Mouse (Mus musculus): ENCODE results near the gene Ptprcap. TPM values are rescaled to one million over a fixed set of nuclear protein-coding genes. Genes with fewer than 3 reads are reported as not detected.

Gene Ptprcap
- polyA plus RNA-seq, 1 experiment from 2014 or later, result 1.3 TPM

DNA sequence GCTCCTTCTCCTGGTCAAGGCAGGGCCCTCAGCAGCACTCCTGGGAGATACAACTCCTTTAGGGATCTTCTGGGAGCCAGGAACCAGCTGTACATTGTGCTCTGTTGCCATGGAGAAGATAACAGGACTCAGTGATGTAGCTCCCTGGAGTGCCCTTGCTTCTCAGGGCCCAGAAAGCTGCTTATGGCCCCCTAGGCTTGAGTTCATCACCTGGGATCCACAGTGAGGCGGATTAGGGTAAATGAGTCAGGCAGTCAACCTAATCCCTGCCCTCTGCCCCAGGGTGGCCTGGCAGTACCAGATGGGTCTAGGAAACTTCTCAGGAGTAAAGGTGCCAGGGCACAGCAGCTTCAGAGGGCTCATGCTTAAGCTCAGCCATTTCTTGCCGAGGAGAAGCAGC is 14.0 kb upstream of the Ptprcap start, which contains the start of gene Gpr152:
Gene Gpr152, plus strand, starts transcription at position 342 of the 400 bp plus-strand sequence.
- Histone ChIP-seq H3K9me3 (replicated peaks; ENCODE audit: control insufficient read depth, low read length) (no peaks in the 10 kb centered on the region), H3K4me2 (ENCODE audit: low read depth, low read length) (no peak within 1 kb of the TSS), H3K4me1 (ENCODE audit: control insufficient read depth, insufficient read depth, low read length) (no peaks in the 10 kb centered on the region), H3K36me3 (replicated peaks; ENCODE audit: control insufficient read depth, insufficient read depth, low read depth, low read length) (no peaks in the 10 kb centered on the region), H3K9ac (replicated peaks; ENCODE audit: low read length) (no peak within 1 kb of the TSS; the same call in 1 of the 2 replicates), H3K4me3 (ENCODE audit: low read depth, low read length) (no peak within 1 kb of the TSS), H3K27ac (replicated peaks; ENCODE audit: low read depth, low read length) (no peak within 1 kb of the TSS), H3K27me3 (ENCODE audit: control insufficient read depth, insufficient read depth, low read length) (no peaks in the 10 kb centered on the region)
- DNase-seq (ENCODE audit: low spot score) (no peak), ATAC-seq (replicated peaks; ENCODE audit: insufficient number of reproducible peaks, low FRiP score, low TSS enrichment, low read depth) (no peak)
- 73% methylated on average over 2 of the region's 2 CpGs for WGBS

DNA sequence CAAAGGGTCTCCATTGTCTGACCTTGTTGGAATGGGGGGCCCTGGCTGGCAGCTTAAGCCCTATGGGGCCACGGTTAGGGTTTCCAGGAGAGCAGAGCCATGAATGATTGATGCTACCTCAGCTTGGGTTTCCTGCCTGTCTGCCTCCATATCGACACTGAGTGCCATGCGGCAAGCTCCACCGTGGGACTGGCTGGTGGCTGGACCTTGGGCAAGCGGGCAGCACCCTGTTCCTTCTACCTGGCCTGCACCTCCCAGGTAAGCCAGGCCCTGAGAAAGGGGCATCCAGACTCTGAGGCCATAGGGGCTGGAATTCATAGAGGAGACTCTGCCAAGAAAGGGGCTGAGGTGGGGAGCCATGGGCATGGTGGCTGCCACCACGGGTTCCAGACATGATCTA is 13.3 kb upstream of the Ptprcap start:
- Histone ChIP-seq H3K36me3 (replicated peaks; ENCODE audit: control insufficient read depth, insufficient read depth, low read depth, low read length) (no peaks in the 10 kb centered on the region), H3K27ac (replicated peaks; ENCODE audit: low read depth, low read length) (no peak overlapping the region), H3K9me3 (replicated peaks; ENCODE audit: control insufficient read depth, low read length) (no peaks in the 10 kb centered on the region), H3K4me3 (ENCODE audit: low read depth, low read length) (no peak overlapping the region), H3K27me3 (ENCODE audit: control insufficient read depth, insufficient read depth, low read length) (no peaks in the 10 kb centered on the region), H3K4me2 (ENCODE audit: low read depth, low read length) (no peak overlapping the region), H3K9ac (replicated peaks; ENCODE audit: low read length) (no peak overlapping the region), H3K4me1 (ENCODE audit: control insufficient read depth, insufficient read depth, low read length) (no peaks in the 10 kb centered on the region)
- WGBS, result 74% methylated on average over 6 of the region's 6 CpGs
- ATAC-seq (replicated peaks; ENCODE audit: insufficient number of reproducible peaks, low FRiP score, low TSS enrichment, low read depth), result no peak
- no peak for DNase-seq (ENCODE audit: low spot score)

DNA sequence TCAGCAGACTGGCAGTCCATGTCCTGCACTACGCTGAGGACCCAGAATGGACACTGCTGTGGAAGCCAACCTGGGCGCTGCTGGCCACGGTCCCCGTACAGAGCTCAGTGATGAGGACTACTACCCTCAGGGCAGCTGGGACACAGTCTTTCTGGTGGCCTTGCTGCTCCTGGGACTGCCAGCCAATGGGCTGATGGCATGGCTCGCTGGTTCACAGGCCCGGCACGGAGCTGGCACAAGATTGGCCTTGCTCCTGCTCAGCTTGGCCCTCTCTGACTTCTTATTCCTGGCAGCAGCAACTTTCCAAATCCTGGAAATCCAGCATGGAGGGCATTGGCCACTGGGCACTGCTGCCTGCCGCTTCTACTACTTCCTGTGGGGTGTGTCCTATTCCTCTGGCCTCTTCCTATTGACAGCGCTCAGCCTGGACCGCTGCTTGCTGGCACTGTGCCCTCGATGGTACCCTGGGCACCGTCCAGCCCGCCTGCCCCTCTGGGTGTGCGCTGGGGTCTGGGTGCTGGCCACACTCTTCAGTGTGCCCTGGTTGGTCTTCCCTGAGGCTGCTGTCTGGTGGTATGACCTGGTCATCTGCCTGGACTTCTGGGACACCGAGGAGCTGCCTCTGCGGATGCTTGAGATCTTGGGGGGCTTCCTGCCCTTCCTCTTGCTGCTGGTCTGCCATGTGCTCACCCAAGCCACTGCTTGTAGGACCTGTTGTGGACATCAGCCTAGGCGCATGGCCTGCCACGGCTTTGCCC is 10.8 kb upstream of the Ptprcap start:
- DNase-seq (ENCODE audit: low spot score) (no peak), ATAC-seq (replicated peaks; ENCODE audit: insufficient number of reproducible peaks, low FRiP score, low TSS enrichment, low read depth) (no peak)
- no peak overlapping the region for H3K27ac ChIP-seq (replicated peaks; ENCODE audit: low read depth, low read length)
- H3K4me3 ChIP-seq (ENCODE audit: low read depth, low read length), result no peak overlapping the region
- H3K9ac ChIP-seq (replicated peaks; ENCODE audit: low read length), result no peak overlapping the region
- H3K4me1 ChIP-seq (ENCODE audit: control insufficient read depth, insufficient read depth, low read length), result no peaks in the 10 kb centered on the region
- no peaks in the 10 kb centered on the region for H3K36me3 ChIP-seq (replicated peaks; ENCODE audit: control insufficient read depth, insufficient read depth, low read depth, low read length)
- no peaks in the 10 kb centered on the region for H3K9me3 ChIP-seq (replicated peaks; ENCODE audit: control insufficient read depth, low read length)
- WGBS, result 91% methylated on average over 18 of the region's 18 CpGs
- H3K27me3 ChIP-seq (ENCODE audit: control insufficient read depth, insufficient read depth, low read length), result no peaks in the 10 kb centered on the region
- no peak overlapping the region for H3K4me2 ChIP-seq (ENCODE audit: low read depth, low read length)

DNA sequence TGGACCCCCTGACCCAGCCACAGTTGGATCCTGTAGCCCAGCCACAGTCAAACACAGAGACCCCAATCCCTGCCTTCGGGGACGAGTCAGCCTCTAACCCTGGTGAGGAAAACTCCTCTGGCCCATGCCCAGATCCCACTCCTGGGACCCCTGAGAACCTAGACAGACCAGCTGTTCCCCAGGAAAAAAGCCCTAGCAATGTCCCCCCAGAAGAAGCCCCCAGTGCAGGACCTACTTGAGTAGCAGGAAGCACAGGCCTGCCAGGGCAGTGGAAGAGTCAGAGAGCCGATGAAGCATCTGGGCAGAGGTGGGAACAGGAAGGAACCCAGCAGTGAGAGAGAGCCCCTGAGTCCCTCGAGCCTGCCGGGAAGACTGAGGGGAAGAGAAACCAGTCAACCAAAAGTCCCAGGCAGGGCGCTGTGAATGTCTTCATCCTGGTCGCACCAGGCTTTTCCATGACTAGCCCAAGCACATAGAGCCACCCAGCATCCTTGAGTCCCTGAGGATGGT is 9.6 kb upstream of the Ptprcap start, which contains the start of gene Cabp4:
Gene Cabp4, minus strand, starts transcription at position 275 of the 510 bp plus-strand sequence.
- 86% methylated on average over 7 of the region's 7 CpGs for WGBS
- H3K9me3 ChIP-seq (replicated peaks; ENCODE audit: control insufficient read depth, low read length), result no peaks in the 10 kb centered on the region
- H3K9ac ChIP-seq (replicated peaks; ENCODE audit: low read length), result no peak within 1 kb of the TSS
- H3K27ac ChIP-seq (replicated peaks; ENCODE audit: low read depth, low read length), result no peak within 1 kb of the TSS
- no peaks in the 10 kb centered on the region for H3K36me3 ChIP-seq (replicated peaks; ENCODE audit: control insufficient read depth, insufficient read depth, low read depth, low read length)
- no peak within 1 kb of the TSS for H3K4me2 ChIP-seq (ENCODE audit: low read depth, low read length)
- H3K4me3 ChIP-seq (ENCODE audit: low read depth, low read length), result no peak within 1 kb of the TSS
- H3K4me1 ChIP-seq (ENCODE audit: control insufficient read depth, insufficient read depth, low read length), result no peaks in the 10 kb centered on the region; the same call in 1 of the 2 replicates
- H3K27me3 ChIP-seq (ENCODE audit: control insufficient read depth, insufficient read depth, low read length), result no peaks in the 10 kb centered on the region
- DNase-seq (ENCODE audit: low spot score) (no peak), ATAC-seq (replicated peaks; ENCODE audit: insufficient number of reproducible peaks, low FRiP score, low TSS enrichment, low read depth) (no peak)

DNA sequence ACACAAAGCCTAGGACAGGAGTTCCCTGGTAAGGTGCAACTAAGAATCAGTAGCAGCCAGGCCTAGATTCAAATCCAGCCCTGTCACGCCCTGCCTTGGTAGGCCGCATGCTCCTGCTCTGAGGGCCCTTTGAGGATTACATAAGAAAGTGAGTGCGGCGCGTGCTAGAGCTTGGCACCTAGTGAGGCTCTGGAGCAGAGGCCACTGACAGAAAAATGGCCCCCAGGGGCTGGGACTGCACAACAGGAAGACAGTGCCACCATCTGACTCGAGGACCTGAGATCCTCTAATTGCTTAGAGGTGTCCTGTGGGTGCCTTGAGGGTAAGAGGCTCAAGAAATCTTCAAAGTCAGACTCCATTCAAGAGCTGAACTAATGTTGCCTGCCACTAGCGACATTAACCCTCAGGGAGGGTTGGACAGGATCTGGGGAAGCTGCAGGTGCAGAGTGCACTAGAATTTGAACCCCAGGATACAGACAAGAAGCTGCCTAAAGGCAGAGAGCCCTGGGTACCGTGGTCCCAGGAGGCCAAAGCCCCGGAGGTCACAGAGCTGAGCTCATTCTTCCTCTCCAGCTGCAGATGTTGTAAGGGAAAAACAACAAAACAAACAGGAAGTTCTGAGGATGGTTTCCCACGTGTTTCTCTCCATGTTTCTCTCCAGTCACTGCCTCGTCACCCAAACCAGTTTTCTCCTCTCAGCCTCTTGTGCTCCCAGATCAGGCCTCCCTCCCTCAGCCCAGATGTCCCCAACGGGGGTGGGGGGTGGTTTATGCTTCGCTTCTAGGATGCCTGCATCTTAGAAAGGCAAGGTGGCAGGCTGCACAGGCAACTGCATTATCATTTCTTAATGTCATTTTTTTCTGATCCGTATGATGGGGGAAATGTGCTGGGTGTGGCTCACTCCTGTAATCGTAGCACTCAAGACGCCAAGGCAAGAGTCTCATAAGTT is 8.6 kb upstream of the Ptprcap start:
- DNase-seq (ENCODE audit: low spot score) (no peak), ATAC-seq (replicated peaks; ENCODE audit: insufficient number of reproducible peaks, low FRiP score, low TSS enrichment, low read depth) (no peak)
- Histone ChIP-seq H3K36me3 (replicated peaks; ENCODE audit: control insufficient read depth, insufficient read depth, low read depth, low read length) (no peaks in the 10 kb centered on the region), H3K27me3 (ENCODE audit: control insufficient read depth, insufficient read depth, low read length) (no peaks in the 10 kb centered on the region), H3K9me3 (replicated peaks; ENCODE audit: control insufficient read depth, low read length) (no peaks in the 10 kb centered on the region), H3K4me3 (ENCODE audit: low read depth, low read length) (no peak overlapping the region), H3K4me2 (ENCODE audit: low read depth, low read length) (no peak overlapping the region), H3K9ac (replicated peaks; ENCODE audit: low read length) (no peak overlapping the region), H3K27ac (replicated peaks; ENCODE audit: low read depth, low read length) (no peak overlapping the region), H3K4me1 (ENCODE audit: control insufficient read depth, insufficient read depth, low read length) (peaks cover 4% of the 10 kb centered on the region)
- WGBS, result 78% methylated on average over 16 of the region's 16 CpGs

DNA sequence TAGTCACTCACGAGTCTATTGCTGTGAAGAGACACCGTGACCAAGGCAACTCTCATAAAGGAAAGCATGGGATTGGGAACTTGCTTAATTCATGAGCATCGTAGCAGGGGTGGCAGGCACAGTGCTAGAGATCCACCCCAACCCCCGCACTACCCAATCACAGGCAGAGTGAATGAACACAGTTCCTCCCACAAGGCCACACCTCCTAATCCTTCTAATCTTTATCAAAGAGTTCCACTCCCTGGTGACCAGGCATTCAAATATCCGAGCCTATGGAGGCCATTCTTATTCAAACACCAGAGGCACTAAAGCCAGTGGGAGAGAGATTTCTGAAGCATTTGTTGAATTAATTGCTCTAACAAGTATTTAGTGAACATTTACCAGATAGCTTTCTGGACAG is 7.5 kb upstream of the Ptprcap start:
- no peaks in the 10 kb centered on the region for H3K27me3 ChIP-seq (ENCODE audit: control insufficient read depth, insufficient read depth, low read length)
- H3K36me3 ChIP-seq (replicated peaks; ENCODE audit: control insufficient read depth, insufficient read depth, low read depth, low read length), result no peaks in the 10 kb centered on the region
- no peaks in the 10 kb centered on the region for H3K9me3 ChIP-seq (replicated peaks; ENCODE audit: control insufficient read depth, low read length)
- WGBS, result 87% methylated on average over 5 of the region's 5 CpGs
- no peak overlapping the region for H3K9ac ChIP-seq (replicated peaks; ENCODE audit: low read length)
- H3K27ac ChIP-seq (replicated peaks; ENCODE audit: low read depth, low read length), result no peak overlapping the region
- ATAC-seq (replicated peaks; ENCODE audit: insufficient number of reproducible peaks, low FRiP score, low TSS enrichment, low read depth) (no peak), DNase-seq (ENCODE audit: low spot score) (no peak)
- no peak overlapping the region for H3K4me3 ChIP-seq (ENCODE audit: low read depth, low read length)
- H3K4me2 ChIP-seq (ENCODE audit: low read depth, low read length), result no peak overlapping the region
- H3K4me1 ChIP-seq (ENCODE audit: control insufficient read depth, insufficient read depth, low read length), result peaks cover 4% of the 10 kb centered on the region

DNA sequence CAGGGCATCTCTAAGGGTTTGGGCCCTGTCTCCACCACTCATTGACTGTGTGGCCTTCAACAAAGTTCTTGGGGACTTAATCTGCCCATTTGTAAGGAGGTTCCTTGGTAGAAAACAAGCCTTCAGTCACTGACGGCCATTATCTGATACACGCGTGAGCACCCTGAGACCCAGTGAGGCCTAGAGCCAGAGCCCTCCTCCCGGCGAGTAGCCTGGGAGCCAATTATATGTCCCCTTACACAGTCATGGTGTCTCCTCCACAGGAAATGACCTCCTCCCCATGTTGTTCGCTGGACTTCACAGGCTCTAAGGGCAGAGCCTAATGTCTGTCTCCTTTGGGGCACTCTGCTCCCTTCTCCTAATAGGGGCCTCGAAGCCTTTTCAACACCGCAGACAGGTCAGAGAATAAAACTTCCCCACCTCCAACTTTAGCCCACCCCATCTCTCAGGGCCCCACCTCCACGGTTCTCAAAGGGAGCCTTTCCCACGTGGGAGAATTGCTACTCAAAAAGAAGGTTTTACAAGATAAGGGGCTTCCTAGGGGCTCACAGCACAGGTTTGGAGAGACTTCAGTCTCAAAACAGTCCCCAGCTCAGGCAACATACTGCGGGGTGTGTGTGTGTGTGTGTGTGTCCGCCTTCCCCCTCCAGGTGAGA is 6.9 kb upstream of the Ptprcap start:
- Histone ChIP-seq H3K36me3 (replicated peaks; ENCODE audit: control insufficient read depth, insufficient read depth, low read depth, low read length) (no peaks in the 10 kb centered on the region), H3K27ac (replicated peaks; ENCODE audit: low read depth, low read length) (no peak overlapping the region), H3K4me3 (ENCODE audit: low read depth, low read length) (no peak overlapping the region), H3K9me3 (replicated peaks; ENCODE audit: control insufficient read depth, low read length) (no peaks in the 10 kb centered on the region), H3K4me2 (ENCODE audit: low read depth, low read length) (no peak overlapping the region), H3K4me1 (ENCODE audit: control insufficient read depth, insufficient read depth, low read length) (peaks cover 4% of the 10 kb centered on the region), H3K9ac (replicated peaks; ENCODE audit: low read length) (no peak overlapping the region), H3K27me3 (ENCODE audit: control insufficient read depth, insufficient read depth, low read length) (no peaks in the 10 kb centered on the region)
- ATAC-seq (replicated peaks; ENCODE audit: insufficient number of reproducible peaks, low FRiP score, low TSS enrichment, low read depth) (no peak), DNase-seq (ENCODE audit: low spot score) (no peak)
- WGBS, result 58% methylated on average over 12 of the region's 12 CpGs
